Mouse (Mus musculus) gastrocnemius, postnatal 36 days (tissue): ENCODE data around the gene Add1. TPM values are rescaled to one million over a fixed set of nuclear protein-coding genes. Genes with fewer than 3 reads are reported as not detected.

Experiments used
- DNase-seq, 2 experiments: peaks; one replicate each; pipeline ENCODE4 v3.0.0; 2022
- intact Hi-C: fragments of 180-260 bp; cut with DNase I; formaldehyde crosslinking; loops from one replicate; pipeline ENCODE4 v1.15.1; 2025
- total RNA-seq, 2 experiments: library from RNA; stranded (reverse); gene quantifications; 2 replicates each; pipeline ENCODE4 v1.2.3; 2021

Gene Add1
- total RNA-seq, 2 experiments from 2014 or later: 58.7 to 67.4 TPM

- no peak for DNase-seq
- intact Hi-C loops: no loop called here
Observed at GRCm38 (mm10) chr5:34593202-34593727, 19.8 kb downstream of the Add1 start.

- intact Hi-C loops: no loop called here
Observed at GRCm38 (mm10) chr5:34604576-34604975, 31.1 kb downstream of the Add1 start.

GRCm38 (mm10) chr5:34607100-34607880 is 33.8 kb downstream of the Add1 start:
- intact Hi-C loops: no loop called here
- no peak for DNase-seq

More at GRCm38 (mm10) chr5:34604576-34604975, 31.1 kb downstream of the Add1 start:
- DNase-seq: no peak

GRCm38 (mm10) chr5:34608226-34608625 is 34.8 kb downstream of the Add1 start:
- no peak for DNase-seq
- intact Hi-C loops: no loop called here

- no peak for DNase-seq
- intact Hi-C loops: no loop called here
Observed at GRCm38 (mm10) chr5:34609966-34610365, 36.5 kb downstream of the Add1 start.

GRCm38 (mm10) chr5:34632996-34633395 is 59.5 kb downstream of the Add1 start:
- intact Hi-C loops: no loop called here
- no peak for DNase-seq

- intact Hi-C loops: no loop called here
- DNase-seq: peak; percentile 43 to 56
Observed at GRCm38 (mm10) chr5:34633641-34634040, 60.2 kb downstream of the Add1 start.

GRCm38 (mm10) chr5:34634746-34635400 is 61.4 kb downstream of the Add1 start:
- intact Hi-C loops: loop anchor here (5.0 kb wide), 2 partner anchors 88 to 113 kb away; no protein-coding TSS in a partner anchor
- no peak for DNase-seq

- DNase-seq: no peak
- intact Hi-C loops: loop anchor here (5.0 kb wide), 2 partner anchors 88 to 113 kb away; no protein-coding TSS in a partner anchor
Observed at GRCm38 (mm10) chr5:34635665-34636192, 62.3 kb downstream of the Add1 start.

GRCm38 (mm10) chr5:34636481-34637287 is 63.2 kb downstream of the Add1 start, which contains the start of gene Mfsd10:
TSS of gene Mfsd10 (minus strand) at chr5:34637212.
- DNase-seq: peak; percentile 63 to 77
- intact Hi-C loops: loop anchor here (5.0 kb wide), 2 partner anchors 89 to 114 kb away; no protein-coding TSS in a partner anchor

- intact Hi-C loops: loop anchor here (5.0 kb wide), 2 partner anchors 90 to 115 kb away; no protein-coding TSS in a partner anchor
Observed at GRCm38 (mm10) chr5:34637591-34638156, 64.2 kb downstream of the Add1 start.

GRCm38 (mm10) chr5:34641991-34642390 is 68.5 kb downstream of the Add1 start:
- intact Hi-C loops: loop anchor here (10.0 kb wide), 1 partner anchor 457 kb away; the partner anchor contains the start of gene Mxd4
- DNase-seq: no peak

More at GRCm38 (mm10) chr5:34637591-34638156, 64.2 kb downstream of the Add1 start:
- no peak for DNase-seq

GRCm38 (mm10) chr5:34642932-34643331 is 69.5 kb downstream of the Add1 start:
- intact Hi-C loops: loop anchor here (10.0 kb wide), 1 partner anchor 458 kb away; the partner anchor contains the start of gene Mxd4
- DNase-seq: peak in 1 of 2 experiments; percentile 19

GRCm38 (mm10) chr5:34647581-34647980 is 74.1 kb downstream of the Add1 start:
- peak; percentile 40 to 57 for DNase-seq
- intact Hi-C loops: loop anchor here (10.0 kb wide), 1 partner anchor 463 kb away; the partner anchor contains the start of gene Mxd4

GRCm38 (mm10) chr5:34652961-34653360 is 79.5 kb downstream of the Add1 start:
- no peak for DNase-seq
- intact Hi-C loops: no loop called here

GRCm38 (mm10) chr5:34654881-34655280 is 81.4 kb downstream of the Add1 start:
- intact Hi-C loops: no loop called here
- no peak for DNase-seq

GRCm38 (mm10) chr5:34657556-34657955 is 84.1 kb downstream of the Add1 start:
- intact Hi-C loops: no loop called here

GRCm38 (mm10) chr5:34659686-34660590 is 86.5 kb downstream of the Add1 start, which contains the start of the genes Nop14 and Grk4:
TSS of gene Nop14 (minus strand) at chr5:34660148.
TSS of gene Grk4 (plus strand) at chr5:34660379.
- peak; percentile 98 to 99 for DNase-seq
- intact Hi-C loops: no loop called here

More at GRCm38 (mm10) chr5:34657556-34657955, 84.1 kb downstream of the Add1 start:
- DNase-seq: no peak
